Comparison of ENCODE assay signal across 21 mouse cellular contexts in genomic region chr11:101133037-101133436, GRCm38 (mm10). TPM values are rescaled to one million over a fixed set of nuclear protein-coding genes. Genes with fewer than 3 reads are reported as not detected.
DNase-seq lines count a peak whose midpoint lies in the region; ATAC-seq and TF ChIP-seq lines count a peak whose summit lies in the region.
"Had no signal": no experiment of that assay in that cellular context is flagged by ENCODE, and none has a peak within 500 bp of the region (broad histone marks: within the 10 kb centered on the region; RNA-seq: fewer than 3 reads in every experiment).

No protein-coding gene starts in this region.

- H3K4me2 ChIP-seq in lung, embryonic 16.5 days (ENCODE audit: low read depth, low read length), result no peak overlapping the region
- H3K4me2 ChIP-seq: forebrain, embryonic 12.5 days; heart, embryonic 12.5 days; hindbrain, embryonic 12.5 days; limb, embryonic 12.5 days; liver, embryonic 13.5 days; midbrain, embryonic 13.5 days; neural tube, embryonic 13.5 days had no signal

- H3K27ac ChIP-seq in cerebellum, adult 2 months (ENCODE audit: insufficient read depth, low read length), result no peak overlapping the region
- no peak overlapping the region for H3K27ac ChIP-seq in lung, embryonic 16.5 days (ENCODE audit: low read length)
- H3K27ac ChIP-seq: forebrain, embryonic 12.5 days; hindbrain, embryonic 12.5 days; limb, embryonic 12.5 days; liver, embryonic 13.5 days; midbrain, embryonic 13.5 days; neural tube, embryonic 13.5 days had no signal

- H3K36me3 ChIP-seq in lung, embryonic 16.5 days (ENCODE audit: control insufficient read depth, insufficient read depth, low read length), result no peaks in the 10 kb centered on the region
- H3K36me3 ChIP-seq: forebrain, embryonic 12.5 days; G1E; heart, embryonic 12.5 days; hindbrain, embryonic 12.5 days; limb, embryonic 12.5 days; liver, embryonic 13.5 days; midbrain, embryonic 13.5 days; neural tube, embryonic 13.5 days had no signal

- H3K9ac ChIP-seq in lung, embryonic 16.5 days (ENCODE audit: low read length), result no peak overlapping the region
- H3K9ac ChIP-seq: forebrain, embryonic 12.5 days; heart, embryonic 12.5 days; hindbrain, embryonic 12.5 days; limb, embryonic 12.5 days; liver, embryonic 13.5 days; midbrain, embryonic 13.5 days; neural tube, embryonic 13.5 days had no signal

- H3K4me3 ChIP-seq in cerebellum, adult 2 months (replicated peaks; ENCODE audit: insufficient read depth, low read depth, low read length), result no peak overlapping the region
- no peak overlapping the region for H3K4me3 ChIP-seq in lung, embryonic 16.5 days (ENCODE audit: low read length)
- no peak overlapping the region for H3K4me3 ChIP-seq in lung, adult 2 months (replicated peaks; ENCODE audit: extremely low read depth, low read depth, low read length)
- H3K4me3 ChIP-seq: forebrain, embryonic 12.5 days; heart, embryonic 12.5 days; hindbrain, embryonic 12.5 days; limb, embryonic 12.5 days; liver, embryonic 13.5 days; midbrain, embryonic 13.5 days; neural tube, embryonic 13.5 days had no signal

- WGBS in cerebellum, adult 2 months, result 33% methylated on average over 12 of the region's 12 CpGs
- WGBS in lung, embryonic 16.5 days, result 39% methylated on average over 12 of the region's 12 CpGs
- 27% methylated on average over 12 of the region's 12 CpGs for WGBS in lung, adult 2 months

- TF ChIP-seq POLR2A in cerebellum, adult 2 months (IDR thresholded peaks at IDR 0.05; ENCODE audit: borderline replicate concordance, insufficient read depth, low read length), result no peak
- no peak for TF ChIP-seq POLR2A in lung, adult 2 months (IDR thresholded peaks at IDR 0.05; ENCODE audit: borderline replicate concordance, extremely low read depth, low read depth, low read length)

- peak; percentile 28; the same call in 1 of the 2 replicates for ATAC-seq in lung, embryonic 16.5 days (ENCODE audit: low read depth)
- ATAC-seq: midbrain, embryonic 13.5 days had no signal

- H3K9me3 ChIP-seq in lung, embryonic 16.5 days (ENCODE audit: control insufficient read depth, low read length), result peaks cover 4% of the 10 kb centered on the region
- H3K9me3 ChIP-seq: forebrain, embryonic 12.5 days; heart, embryonic 12.5 days; hindbrain, embryonic 12.5 days; limb, embryonic 12.5 days; midbrain, embryonic 13.5 days; neural tube, embryonic 13.5 days had no signal

- DNase-seq in cerebellum, adult 9-11 months, result peak; percentile 28
- no peak for DNase-seq in cerebellum, adult 2 months
- no peak for DNase-seq in lung, adult 2 months
- peak; percentile 23 to 39 for DNase-seq in kidney, adult 8-10 months
- DNase-seq in kidney, postnatal 25 days, result peak; percentile 35 to 45
- DNase-seq in layer of hippocampus, postnatal 25 days (ENCODE audit: extremely low spot score in 1 of 2, low spot score in 1 of 2), result no peak
- DNase-seq: cerebellum, adult 9-10 months; heart, adult 11 months; heart, postnatal 14 days; liver, embryonic 13.5 days; right cerebral cortex, adult 18-20 months; thymus, postnatal 25 days had no signal

- TF ChIP-seq CTCF in cerebellum, adult 2 months (IDR thresholded peaks at IDR 0.05; ENCODE audit: borderline replicate concordance, insufficient read depth, low read depth, low read length), result no peak
- no peak for TF ChIP-seq CTCF in lung, adult 2 months (IDR thresholded peaks at IDR 0.05; ENCODE audit: insufficient read depth, low read length)

- no peaks in the 10 kb centered on the region for H3K27me3 ChIP-seq in cerebellum, adult 2 months (ENCODE audit: control insufficient read depth, insufficient read depth, low read length)
- no peaks in the 10 kb centered on the region for H3K27me3 ChIP-seq in lung, embryonic 16.5 days (ENCODE audit: control insufficient read depth, insufficient read depth, low read depth, low read length)
- H3K27me3 ChIP-seq: forebrain, embryonic 12.5 days; heart, embryonic 12.5 days; hindbrain, embryonic 12.5 days; limb, embryonic 12.5 days; liver, embryonic 13.5 days; midbrain, embryonic 13.5 days had no signal

- peaks cover 22% of the 10 kb centered on the region for H3K4me1 ChIP-seq in cerebellum, adult 2 months (ENCODE audit: control insufficient read depth, insufficient read depth, low read length)
- 0 out of 2 replicates have a peak, but pooled peaks cover 4% of the 10 kb centered on the region for H3K4me1 ChIP-seq in lung, embryonic 16.5 days (replicated peaks; ENCODE audit: control insufficient read depth, insufficient read depth, low read length)
- H3K4me1 ChIP-seq in lung, adult 2 months (ENCODE audit: control insufficient read depth, insufficient read depth, low read length), result no peaks in the 10 kb centered on the region
- H3K4me1 ChIP-seq: forebrain, embryonic 12.5 days; midbrain, embryonic 13.5 days; neural tube, embryonic 13.5 days had no signal

RNA-seq across cellular contexts. Expression of gene Tubg1, which starts 13.3 kb away (rescaled TPM):
- 39.1 and 39.3 TPM in 2 replicates for polyA plus RNA-seq in cerebellum, adult 2 months (2012; rRNA removed)
- 70.6 and 82.1 TPM in 2 replicates for polyA plus RNA-seq in lung, embryonic 16.5 days (2015; fragmentation: Nextera tagmentation; extraction: Ambion mirVana)
- polyA plus RNA-seq in lung, adult 2 months (2012; rRNA removed), result 10.7 and 14.4 TPM in 2 replicates
- total RNA-seq in layer of hippocampus, postnatal 25 days (2021), result 10 to 100 TPM; 44.4 to 52.3 TPM

RNA-seq across cellular contexts. Expression of gene Retreg3, which starts 13.3 kb away (rescaled TPM):
- polyA plus RNA-seq in cerebellum, adult 2 months (2012; rRNA removed), result 87.3 and 90.1 TPM in 2 replicates
- 18.4 and 19.6 TPM in 2 replicates for polyA plus RNA-seq in lung, embryonic 16.5 days (2015; fragmentation: Nextera tagmentation; extraction: Ambion mirVana)
- polyA plus RNA-seq in lung, adult 2 months (2012; rRNA removed), result 47.6 and 58.8 TPM in 2 replicates
- total RNA-seq in layer of hippocampus, postnatal 25 days (2021), result 10 to 100 TPM; 57.3 to 62.6 TPM

RNA-seq across cellular contexts. Expression of gene Tubg2, which starts 22.7 kb away (rescaled TPM):
- polyA plus RNA-seq in cerebellum, adult 2 months (2012; rRNA removed), result 44.3 and 47.8 TPM in 2 replicates
- polyA plus RNA-seq in lung, embryonic 16.5 days (2015; fragmentation: Nextera tagmentation; extraction: Ambion mirVana), result 3.1 TPM in 2 replicates
- 2.4 and 3.2 TPM in 2 replicates for polyA plus RNA-seq in lung, adult 2 months (2012; rRNA removed)
- 10 to 100 TPM; 44.9 to 47.8 TPM for total RNA-seq in layer of hippocampus, postnatal 25 days (2021)
- total RNA-seq: G1E; megakaryocyte progenitor cell, adult 5-6 weeks had no signal
- polyA plus RNA-seq: G1E had no signal

RNA-seq across cellular contexts. Expression of gene Cntnap1, which starts 37.3 kb away (rescaled TPM):
- polyA plus RNA-seq in cerebellum, adult 2 months (2012; rRNA removed), result 151 and 169 TPM in 2 replicates
- 1.1 and 1.2 TPM in 2 replicates for polyA plus RNA-seq in lung, embryonic 16.5 days (2015; fragmentation: Nextera tagmentation; extraction: Ambion mirVana)
- 2.6 and 2.7 TPM in 2 replicates for polyA plus RNA-seq in lung, adult 2 months (2012; rRNA removed)
- 100 to 1,000 TPM; 158 to 169 TPM for total RNA-seq in layer of hippocampus, postnatal 25 days (2021)

RNA-seq across cellular contexts. Expression of gene Psmc3ip, which starts 37.8 kb away (rescaled TPM):
- 4.7 and 5.3 TPM in 2 replicates for polyA plus RNA-seq in cerebellum, adult 2 months (2012; rRNA removed)
- polyA plus RNA-seq in lung, embryonic 16.5 days (2015; fragmentation: Nextera tagmentation; extraction: Ambion mirVana), result 29.3 and 32.3 TPM in 2 replicates
- 1.5 and 2.1 TPM in 2 replicates for polyA plus RNA-seq in lung, adult 2 months (2012; rRNA removed)
- total RNA-seq in layer of hippocampus, postnatal 25 days (2021), result 1 to 10 TPM; 3.3 to 4.4 TPM

Comparison
In these comparisons a context has a peak if more than half of its experiments do, and no peak if none do; other contexts are left out.
1. DNase-seq: peak in cerebellum, adult 9-11 months (single experiment), kidney, adult 8-10 months (2 of 2) and kidney, postnatal 25 days (2 of 2); none in cerebellum, adult 2 months (0 of 2), lung, adult 2 months (single experiment) and layer of hippocampus, postnatal 25 days (0 of 2).
2. RNA of gene Tubg2, which starts 22.7 kb away (polyA plus RNA-seq): 44.3 to 47.8 TPM in cerebellum, adult 2 months; 3.1 TPM in lung, embryonic 16.5 days and 2.4 to 3.2 TPM in lung, adult 2 months; every median in the first group is over 10 times any median in the second.